Mouse (Mus musculus) MEL (cell line): ENCODE data around the gene Olfr263. TPM values are rescaled to one million over a fixed set of nuclear protein-coding genes. Genes with fewer than 3 reads are reported as not detected.

Source experiments
- DNase-seq: peaks from one replicate; pipeline ENCODE4 v3.0.0; 2011; ENCODE audit warnings: low read depth, low spot score
- H3K27ac ChIP-seq: 2 replicates; pipeline ENCODE4 v1.5.1; 2012; ENCODE audit warnings: low read depth, mild to moderate bottlenecking, control low read depth, low read length, moderate library complexity; ENCODE audit not compliant: control insufficient read depth
- H3K27me3 ChIP-seq, 2 experiments: fragments of 150-350 bp in 1 of 2; sonication (generic) in 1 of 2; 2 replicates each; pipeline ENCODE4 v1.6.1; 2012; ENCODE audit warnings: low read length in 2 of 2, mild to moderate bottlenecking in 2 of 2, improper control_type of control experiment in 1 of 2, moderate library complexity in 1 of 2; ENCODE audit not compliant: insufficient read depth in 2 of 2, control insufficient read depth in 1 of 2
- H3K36me3 ChIP-seq, 2 experiments: 2 replicates each; pipeline ENCODE4 v1.6.1; 2012 to 2014; ENCODE audit warnings: low read length in 2 of 2, improper control_type of control experiment in 1 of 2, inconsistent platforms in 1 of 2, mild to moderate bottlenecking in 1 of 2; ENCODE audit not compliant: insufficient read depth in 2 of 2, control insufficient read depth in 1 of 2
- H3K4me1 ChIP-seq, 2 experiments: fragments of 150-350 bp in 1 of 2; sonication (generic) in 1 of 2; 2 replicates each; pipeline ENCODE4 v1.6.1; 2012; ENCODE audit warnings: low read length in 2 of 2, improper control_type of control experiment in 1 of 2, mild to moderate bottlenecking in 1 of 2; ENCODE audit not compliant: insufficient read depth in 2 of 2, control insufficient read depth in 1 of 2
- H3K4me3 ChIP-seq, 2 experiments: fragments of 150-350 bp in 1 of 2; sonication (generic) in 1 of 2; 2 replicates each; pipeline ENCODE4 v1.5.1; 2012; ENCODE audit warnings: low read depth in 2 of 2, low read length in 2 of 2, mild to moderate bottlenecking in 2 of 2, moderate library complexity in 2 of 2, control low read depth in 1 of 2, improper control_type of control experiment in 1 of 2; ENCODE audit not compliant: control insufficient read depth in 1 of 2, insufficient read depth in 1 of 2
- H3K79me2 ChIP-seq: 2 replicates; pipeline ENCODE4 v1.6.1; 2012; ENCODE audit warnings: mild to moderate bottlenecking, low read length, moderate library complexity; ENCODE audit not compliant: control insufficient read depth, poor library complexity, insufficient read depth
- H3K9ac ChIP-seq: 2 replicates; pipeline ENCODE4 v1.6.1; 2012; ENCODE audit warnings: low read depth, mild to moderate bottlenecking, control low read depth, low read length, moderate library complexity; ENCODE audit not compliant: control insufficient read depth, poor library complexity, severe bottlenecking
- H3K9me3 ChIP-seq: fragments of 150-350 bp; sonication (generic); replicated peaks from 2 replicates; pipeline ENCODE4 v1.6.1; 2012; ENCODE audit warnings: mild to moderate bottlenecking, low read length, improper control_type of control experiment, moderate library complexity; ENCODE audit not compliant: insufficient read depth
- BHLHE40 ChIP-seq: IDR thresholded peaks from 2 replicates; pipeline ENCODE4 v1.6.1; 2012; ENCODE audit warnings: low read depth, mild to moderate bottlenecking, inconsistent platforms, low read length, improper control_type of control experiment, borderline replicate concordance
- CTCF ChIP-seq, 3 experiments: IDR thresholded peaks in 2 of 3; conservative IDR thresholded peaks in 1 of 3; 2 replicates each; pipeline ENCODE4 v1.5.1; 2011 to 2012; ENCODE audit warnings: low read length in 3 of 3, low read depth in 2 of 3, mild to moderate bottlenecking in 2 of 3, improper control_type of control experiment in 1 of 3, inconsistent platforms in 1 of 3, mixed read lengths in 1 of 3, moderate library complexity in 1 of 3; ENCODE audit not compliant: control insufficient read depth in 1 of 3, insufficient read depth in 1 of 3, poor library complexity in 1 of 3, severe bottlenecking in 1 of 3
- ELF1 ChIP-seq: IDR thresholded peaks from 2 replicates; pipeline ENCODE4 v1.6.1; 2014; ENCODE audit warnings: low read depth, mild to moderate bottlenecking, inconsistent platforms, low read length, improper control_type of control experiment, moderate library complexity
- EP300 ChIP-seq, 2 experiments: IDR thresholded peaks; 2 replicates each; pipeline ENCODE4 v1.6.1; 2011; ENCODE audit warnings: improper control_type of control experiment in 2 of 2, low read length in 2 of 2, low read depth in 1 of 2, mild to moderate bottlenecking in 1 of 2
- GABPA ChIP-seq: IDR thresholded peaks from 2 replicates; pipeline ENCODE4 v1.6.1; 2012; ENCODE audit warnings: low read depth, mild to moderate bottlenecking, inconsistent platforms, low read length, improper control_type of control experiment, moderate library complexity
- GATA1 ChIP-seq: IDR thresholded peaks from 2 replicates; pipeline ENCODE4 v1.6.1; 2011; ENCODE audit warnings: low read depth, low read length, improper control_type of control experiment
- HCFC1 ChIP-seq: IDR thresholded peaks from 2 replicates; pipeline ENCODE4 v1.6.1; 2012; ENCODE audit warnings: low read depth, mild to moderate bottlenecking, inconsistent platforms, low read length, improper control_type of control experiment, moderate library complexity
- KAT2A ChIP-seq: conservative IDR thresholded peaks from 2 replicates; pipeline ENCODE4 v1.6.1; 2012; ENCODE audit warnings: low read depth, low read length, improper control_type of control experiment, inconsistent platforms
- MAFK ChIP-seq: IDR thresholded peaks from 2 replicates; pipeline ENCODE4 v1.6.1; 2011; ENCODE audit warnings: low read depth, mild to moderate bottlenecking, low read length, improper control_type of control experiment, borderline replicate concordance
- MAX ChIP-seq: IDR thresholded peaks from 2 replicates; pipeline ENCODE4 v1.6.1; 2011; ENCODE audit warnings: low read length, improper control_type of control experiment
- NRF1 ChIP-seq: IDR thresholded peaks from 2 replicates; pipeline ENCODE4 v1.6.1; 2014; ENCODE audit warnings: low read depth, mild to moderate bottlenecking, inconsistent platforms, low read length, improper control_type of control experiment, moderate library complexity; ENCODE audit not compliant: poor library complexity, insufficient read depth, severe bottlenecking
- POLR2AphosphoS5 ChIP-seq: IDR thresholded peaks from 2 replicates; pipeline ENCODE4 v1.6.1; 2012; ENCODE audit warnings: low read depth, borderline replicate concordance, mild to moderate bottlenecking, inconsistent platforms, low read length, moderate library complexity, mixed read lengths
- RAD21 ChIP-seq: IDR thresholded peaks from 2 replicates; pipeline ENCODE4 v1.6.1; 2011; ENCODE audit warnings: mild to moderate bottlenecking, low read depth, low read length, improper control_type of control experiment
- RCOR1 ChIP-seq: IDR thresholded peaks from 2 replicates; pipeline ENCODE4 v1.6.1; 2012; ENCODE audit warnings: low read depth, mild to moderate bottlenecking, inconsistent platforms, low read length, improper control_type of control experiment
- SIN3A ChIP-seq: IDR thresholded peaks from 2 replicates; pipeline ENCODE4 v1.6.1; 2012; ENCODE audit warnings: low read length, improper control_type of control experiment, inconsistent platforms
- TAL1 ChIP-seq: IDR thresholded peaks from 2 replicates; pipeline ENCODE4 v1.6.1; 2012; ENCODE audit warnings: mild to moderate bottlenecking, inconsistent platforms, low read length, moderate library complexity, mixed read lengths
- TCF12 ChIP-seq: IDR thresholded peaks from 2 replicates; pipeline ENCODE4 v1.6.1; 2014; ENCODE audit warnings: low read depth, mild to moderate bottlenecking, inconsistent platforms, low read length, improper control_type of control experiment, moderate library complexity
- USF1 ChIP-seq: IDR thresholded peaks from 2 replicates; pipeline ENCODE4 v1.6.1; 2014; ENCODE audit warnings: low read depth, mild to moderate bottlenecking, inconsistent platforms, low read length, improper control_type of control experiment, moderate library complexity
- USF2 ChIP-seq, 2 experiments: IDR thresholded peaks; 2 replicates each; pipeline ENCODE4 v1.6.1; 2011 to 2012; ENCODE audit warnings: improper control_type of control experiment in 2 of 2, low read length in 2 of 2, borderline replicate concordance in 1 of 2, inconsistent platforms in 1 of 2, low read depth in 1 of 2, mild to moderate bottlenecking in 1 of 2; ENCODE audit not compliant: insufficient read depth in 1 of 2
- ZMIZ1 ChIP-seq: IDR thresholded peaks from 2 replicates; pipeline ENCODE4 v1.6.1; 2012; ENCODE audit warnings: low read depth, mild to moderate bottlenecking, inconsistent platforms, low read length, improper control_type of control experiment, moderate library complexity
- ZNF384 ChIP-seq: IDR thresholded peaks from 2 replicates; pipeline ENCODE4 v1.6.1; 2012; ENCODE audit warnings: low read depth, mild to moderate bottlenecking, inconsistent platforms, low read length, improper control_type of control experiment
- polyA plus RNA-seq, 2 experiments: library from polyadenylated mRNA; stranded (reverse) in 1 of 2; unstranded in 1 of 2; fragments of >175 nt in 1 of 2; fragments of >200 nt in 1 of 2; gene quantifications; 2 replicates each; pipeline versions ENCODE4 v1.2.1 to v1.2.4; 2012; ENCODE audit warnings: low replicate concordance in 2 of 2, low read depth in 1 of 2; ENCODE audit not compliant: insufficient read length in 2 of 2, insufficient read depth in 1 of 2, missing spikeins in 1 of 2
- total RNA-seq: library from RNA; depleted of rRNA; stranded (reverse); fragments of 300-350 nt; gene quantifications from 2 replicates; pipeline ENCODE4 v1.2.3, GENCODE M21; 2012

The Olfr263 gene
- total and polyA plus RNA-seq, 3 experiments: not detected

- Histone ChIP-seq H3K79me2 (no peaks in the 10 kb centered on the region), H3K27me3 (no peaks in the 10 kb centered on the region), H3K27ac (no peak overlapping the region), H3K4me3 (peak overlapping the region; percentile 61 to 92), H3K9me3 (no peaks in the 10 kb centered on the region), H3K4me1 (peaks cover 0 to 7% of the 10 kb centered on the region in 2 experiments; a peak in 2 of 4 replicates), H3K36me3 (peaks cover 0 to 9% of the 10 kb centered on the region in 2 experiments; a peak in 2 of 4 replicates), H3K9ac (peak overlapping the region; percentile 72)
- DNase-seq: peak; percentile 97
- TF ChIP-seq CTCF (IDR thresholded peaks at IDR 0.05 in 2 of 3, conservative IDR thresholded peaks at IDR 0.05 in 1 of 3; ENCODE audit: control insufficient read depth in 1 of 3, insufficient read depth in 1 of 3, low read depth in 2 of 3, low read length in 3 of 3, poor library complexity in 1 of 3, severe bottlenecking in 1 of 3): 0 out of 6 replicates have a peak, but pooled peaks of 1 of the 3 experiments have one; percentile 8
- no peak for TF ChIP-seq MAFK
- 0 out of 2 replicates have a peak, but pooled peaks have one; percentile 28 for TF ChIP-seq GATA1
These were observed 43.0 kb downstream of the Olfr263 start for GRCm38 (mm10) chr13:21172241-21173027.

- H3K79me2 ChIP-seq: no peaks in the 10 kb centered on the region
- peak overlapping the region; percentile 72 for H3K9ac ChIP-seq
- TF ChIP-seq BHLHE40 (no peak), CTCF (IDR thresholded peaks at IDR 0.05 in 2 of 3, conservative IDR thresholded peaks at IDR 0.05 in 1 of 3; ENCODE audit: control insufficient read depth in 1 of 3, insufficient read depth in 1 of 3, low read depth in 2 of 3, low read length in 3 of 3, poor library complexity in 1 of 3, severe bottlenecking in 1 of 3) (no peak), ZNF384 (no peak), USF2 (IDR thresholded peaks at IDR 0.05; ENCODE audit: borderline replicate concordance in 1 of 2, insufficient read depth in 1 of 2, low read depth in 1 of 2, low read length in 2 of 2) (no peak), EP300 (IDR thresholded peaks at IDR 0.05; ENCODE audit: low read depth in 1 of 2, low read length in 2 of 2) (no peak), ZMIZ1 (no peak), GABPA (no peak), SIN3A (no peak), USF1 (no peak), TAL1 (no peak), ELF1 (no peak), GATA1 (no peak), KAT2A (no peak), RCOR1 (no peak), HCFC1 (no peak), TCF12 (no peak), RAD21 (no peak), POLR2AphosphoS5 (no peak), NRF1 (no peak), MAX (no peak)
- H3K9me3 ChIP-seq: no peaks in the 10 kb centered on the region
- H3K36me3 ChIP-seq: peaks cover 0 to 14% of the 10 kb centered on the region in 2 experiments; a peak in 2 of 4 replicates
- peaks cover 3 to 14% of the 10 kb centered on the region in 2 experiments for H3K4me1 ChIP-seq
- peak overlapping the region; percentile 56 to 92 for H3K4me3 ChIP-seq
- H3K27ac ChIP-seq: no peak overlapping the region
- DNase-seq: peak; percentile 94
- H3K27me3 ChIP-seq: no peaks in the 10 kb centered on the region
These were observed 43.6 kb downstream of the Olfr263 start for GRCm38 (mm10) chr13:21173072-21173471.
